Mouse (Mus musculus) kidney, adult 2 months (tissue): Measurements from ENCODE around the gene Ccdc126.

Experiments
- CTCF ChIP-seq: fragments of 200-500 bp; conservative IDR thresholded peaks from 2 replicates; pipeline ENCODE4 v1.5.1; 2011; ENCODE audit warnings: low read depth, mild to moderate bottlenecking, control low read depth, low read length, moderate library complexity, mixed read lengths; ENCODE audit not compliant: insufficient read depth, insufficient read length
- POLR2A ChIP-seq: fragments of 200-500 bp; IDR thresholded peaks from one replicate; pipeline ENCODE4 v1.6.1; 2011; ENCODE audit warnings: low read depth, low read length, control low read depth

DNA sequence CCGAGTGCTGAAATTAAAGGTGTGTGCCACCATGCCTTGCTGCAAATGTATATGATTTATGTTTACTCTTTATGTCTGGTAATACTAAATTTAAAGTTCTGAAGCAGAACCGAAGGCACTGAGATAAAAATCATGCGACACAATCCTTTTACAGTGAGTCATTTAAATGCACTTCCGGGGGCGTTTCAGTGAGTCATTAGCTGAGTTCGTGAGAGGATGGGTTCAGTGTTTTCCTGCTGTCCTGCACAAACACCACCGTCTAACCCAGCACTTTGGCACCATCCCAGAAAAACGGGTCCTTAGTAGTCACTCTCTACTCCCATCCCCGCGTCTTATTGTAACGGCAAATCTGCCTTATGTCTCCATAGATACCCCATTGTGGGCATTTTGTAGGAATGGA lies 49.2 kb upstream of the Ccdc126 start:
- no peak for TF ChIP-seq CTCF
- no peak for TF ChIP-seq POLR2A
